ENCODE assay signal across 25 mouse cellular contexts in genomic region chr16:20820939-20821338, GRCm38 (mm10).
A peak's percentile ranks its signal among the peaks of the same experiment; 100 is the strongest.
DNase-seq lines count a peak whose midpoint lies in the region; ATAC-seq and TF ChIP-seq lines count a peak whose summit lies in the region.
"Had no signal": no experiment of that assay in that cellular context is flagged by ENCODE, and none has a peak within 500 bp of the region (broad histone marks: within the 10 kb centered on the region; RNA-seq: fewer than 3 reads in every experiment).

No protein-coding gene starts in this region.

- no peak for TF ChIP-seq EP300 in heart, postnatal 0 days (IDR thresholded peaks at IDR 0.05; ENCODE audit: low read depth)
- no peak for TF ChIP-seq EP300 in heart, adult 2 months (IDR thresholded peaks at IDR 0.05; ENCODE audit: insufficient read depth, low read depth, low read length)

- TF ChIP-seq POLR2A in heart, adult 2 months (IDR thresholded peaks at IDR 0.05; ENCODE audit: insufficient read depth, low read depth, low read length) = no peak

- peaks cover 9% of the 10 kb centered on the region; the same call in 1 of the 2 replicates for H3K4me1 ChIP-seq in heart, postnatal 0 days (ENCODE audit: control insufficient read depth, insufficient read depth)
- H3K4me1 ChIP-seq in heart, adult 2 months (ENCODE audit: control insufficient read depth, insufficient read depth, low read length) = no peaks in the 10 kb centered on the region
- no peaks in the 10 kb centered on the region for H3K4me1 ChIP-seq in midbrain, postnatal 0 days (ENCODE audit: insufficient read depth, low read length)
- H3K4me1 ChIP-seq in midbrain, embryonic 16.5 days (ENCODE audit: control insufficient read depth, insufficient read depth, low read length) = peaks cover 5% of the 10 kb centered on the region
- H3K4me1 ChIP-seq: liver, embryonic 15.5 days; midbrain, embryonic 10.5 days had no signal

- no peak overlapping the region for H3K4me3 ChIP-seq in heart, postnatal 0 days (ENCODE audit: low read depth, low read length)
- H3K4me3 ChIP-seq in heart, adult 2 months = no peak overlapping the region
- H3K4me3 ChIP-seq in midbrain, postnatal 0 days (ENCODE audit: low read depth, low read length) = no peak overlapping the region
- H3K4me3 ChIP-seq in midbrain, embryonic 16.5 days (ENCODE audit: low read depth, low read length) = no peak overlapping the region
- H3K4me3 ChIP-seq: forebrain, embryonic 13.5 days; heart, embryonic 12.5 days; hindbrain, embryonic 12.5 days; limb, embryonic 13.5 days; liver, embryonic 15.5 days; midbrain, embryonic 10.5 days had no signal

- H3K27me3 ChIP-seq in heart, postnatal 0 days (ENCODE audit: control insufficient read depth, insufficient read depth, low read length) = no peaks in the 10 kb centered on the region
- H3K27me3 ChIP-seq in heart, adult 2 months (ENCODE audit: control insufficient read depth, insufficient read depth, low read length) = no peaks in the 10 kb centered on the region
- H3K27me3 ChIP-seq in midbrain, postnatal 0 days (ENCODE audit: insufficient read depth, low read length) = no peaks in the 10 kb centered on the region
- H3K27me3 ChIP-seq in midbrain, embryonic 16.5 days (ENCODE audit: control insufficient read depth, insufficient read depth, low read depth, low read length) = no peaks in the 10 kb centered on the region
- H3K27me3 ChIP-seq: forebrain, embryonic 13.5 days; heart, embryonic 12.5 days; hindbrain, embryonic 12.5 days; limb, embryonic 13.5 days; liver, embryonic 15.5 days; Patski had no signal

- no peaks in the 10 kb centered on the region for H3K36me3 ChIP-seq in heart, postnatal 0 days (replicated peaks; ENCODE audit: control insufficient read depth, insufficient read depth, low read length)
- H3K36me3 ChIP-seq in heart, adult 2 months (ENCODE audit: control insufficient read depth, insufficient read depth, low read length) = no peaks in the 10 kb centered on the region
- no peaks in the 10 kb centered on the region for H3K36me3 ChIP-seq in midbrain, postnatal 0 days (ENCODE audit: insufficient read depth, low read length)
- no peaks in the 10 kb centered on the region for H3K36me3 ChIP-seq in midbrain, embryonic 16.5 days (ENCODE audit: control insufficient read depth, insufficient read depth, low read length)
- H3K36me3 ChIP-seq: G1E; heart, embryonic 12.5 days; hindbrain, embryonic 12.5 days; limb, embryonic 13.5 days; liver, embryonic 15.5 days; midbrain, embryonic 10.5 days had no signal

- no peak for ATAC-seq in heart, postnatal 0 days (ENCODE audit: insufficient read depth, low read depth)
- ATAC-seq in midbrain, postnatal 0 days (ENCODE audit: low FRiP score) = no peak
- no peak for ATAC-seq in midbrain, embryonic 16.5 days
- ATAC-seq: activated CD4-positive, CD25-positive, alpha-beta regulatory T cell, adult 4 months; CD4-positive, CD25-positive, alpha-beta regulatory T cell, adult 4 months; forebrain, embryonic 13.5 days; Patski had no signal

- no peak overlapping the region for H3K9ac ChIP-seq in heart, postnatal 0 days (replicated peaks; ENCODE audit: low read depth, low read length)
- no peak overlapping the region for H3K9ac ChIP-seq in heart, adult 2 months (ENCODE audit: low read depth, low read length)
- H3K9ac ChIP-seq in midbrain, postnatal 0 days (replicated peaks; ENCODE audit: low read length, poor library complexity, severe bottlenecking) = no peak overlapping the region
- no peak overlapping the region for H3K9ac ChIP-seq in midbrain, embryonic 16.5 days (ENCODE audit: low read depth, low read length)
- H3K9ac ChIP-seq: forebrain, embryonic 13.5 days; heart, embryonic 12.5 days; hindbrain, embryonic 12.5 days; limb, embryonic 13.5 days; liver, embryonic 15.5 days had no signal

- H3K9me3 ChIP-seq in heart, postnatal 0 days (replicated peaks; ENCODE audit: control insufficient read depth, low read length) = no peaks in the 10 kb centered on the region
- H3K9me3 ChIP-seq in midbrain, postnatal 0 days (ENCODE audit: low read length) = no peaks in the 10 kb centered on the region
- H3K9me3 ChIP-seq in midbrain, embryonic 16.5 days (replicated peaks; ENCODE audit: control insufficient read depth, low read length, poor library complexity, severe bottlenecking) = no peaks in the 10 kb centered on the region
- H3K9me3 ChIP-seq: forebrain, embryonic 13.5 days; G1E; heart, embryonic 12.5 days; hindbrain, embryonic 12.5 days; limb, embryonic 13.5 days; liver, embryonic 15.5 days; midbrain, embryonic 10.5 days had no signal

- DNase-seq in heart, postnatal 0 days (ENCODE audit: low spot score) = no peak
- no peak for DNase-seq in heart, adult 2 months
- DNase-seq in kidney, postnatal 36 days = peak; percentile 5 to 37
- no peak for DNase-seq in kidney, postnatal 14 days
- no peak for DNase-seq in midbrain, postnatal 0 days (ENCODE audit: low spot score)
- no peak for DNase-seq in right cerebral cortex, postnatal 25 days
- DNase-seq in right cerebral cortex, adult 18-20 months = no peak
- DNase-seq: adrenal gland, adult 8-10 months; cerebellum, adult 2 months; cerebellum, postnatal 36 days; gastrocnemius, postnatal 14 days; heart, postnatal 14 days; layer of hippocampus, postnatal 36 days; lung, postnatal 10 days had no signal

- intact Hi-C loops in heart, adult 2 months (cut with DNase I) = no loop called here

- no peak overlapping the region for H3K4me2 ChIP-seq in heart, postnatal 0 days (ENCODE audit: low read depth, low read length)
- no peak overlapping the region for H3K4me2 ChIP-seq in midbrain, postnatal 0 days (ENCODE audit: low read depth, low read length, poor library complexity, severe bottlenecking)
- H3K4me2 ChIP-seq in midbrain, embryonic 16.5 days (ENCODE audit: low read length) = no peak overlapping the region
- H3K4me2 ChIP-seq: forebrain, embryonic 13.5 days; heart, embryonic 12.5 days; hindbrain, embryonic 12.5 days; limb, embryonic 13.5 days; liver, embryonic 15.5 days had no signal

- TF ChIP-seq CTCF in heart, postnatal 0 days (IDR thresholded peaks at IDR 0.05; ENCODE audit: low read depth) = peak; percentile 3; the same call in 1 of the 2 replicates
- no peak for TF ChIP-seq CTCF in heart, adult 2 months (IDR thresholded peaks at IDR 0.05)
- peak; percentile 40; the same call in 1 of the 2 replicates for TF ChIP-seq CTCF in midbrain, postnatal 0 days (IDR thresholded peaks at IDR 0.05)

- no peaks in the 10 kb centered on the region for H3K79me2 ChIP-seq in heart, adult 2 months (replicated peaks; ENCODE audit: control insufficient read depth, insufficient read depth, low read length)

- no peak overlapping the region for H3K27ac ChIP-seq in heart, postnatal 0 days (ENCODE audit: low read depth)
- no peak overlapping the region for H3K27ac ChIP-seq in heart, adult 2 months
- no peak overlapping the region for H3K27ac ChIP-seq in midbrain, postnatal 0 days (ENCODE audit: low read depth, low read length)
- H3K27ac ChIP-seq in midbrain, embryonic 16.5 days (ENCODE audit: low read length) = no peak overlapping the region
- H3K27ac ChIP-seq: forebrain, embryonic 13.5 days; hindbrain, embryonic 12.5 days; limb, embryonic 13.5 days; liver, embryonic 15.5 days; midbrain, embryonic 10.5 days had no signal

Comparison
In these comparisons a context has a peak if more than half of its experiments do, and no peak if none do; other contexts are left out.
1. DNase-seq: peak in kidney, postnatal 36 days (2 of 2); none in heart, postnatal 0 days (single experiment), heart, adult 2 months (0 of 2), kidney, postnatal 14 days (single experiment), midbrain, postnatal 0 days (single experiment), right cerebral cortex, postnatal 25 days (single experiment) and right cerebral cortex, adult 18-20 months (single experiment).